Mouse (Mus musculus) gastrocnemius, postnatal 14 days (tissue): ENCODE results near the gene Arhgap4. TPM values are rescaled to one million over a fixed set of nuclear protein-coding genes. Genes with fewer than 3 reads are reported as not detected.

Source experiments
- DNase-seq: peaks from one replicate; pipeline ENCODE4 v3.0.0; 2021; ENCODE audit warnings: mixed read lengths
- intact Hi-C: fragments of 180-260 bp; cut with DNase I; formaldehyde crosslinking; loops from one replicate; pipeline ENCODE4 v1.15.1; 2025; ENCODE audit warnings: low total_unique reads
- total RNA-seq, 2 experiments: library from RNA; stranded (reverse); gene quantifications; 2 replicates each; pipeline ENCODE4 v1.2.3; 2021

Gene Arhgap4
- total RNA-seq, 2 experiments from 2014 or later: 0.55 to 0.66 TPM

- DNase-seq: no peak
- intact Hi-C loops: no loop called here
These were observed 316 bp downstream of the Arhgap4 start for GRCm38 (mm10) chrX:73921285-73921822.

- intact Hi-C loops: no loop called here
- no peak for DNase-seq
These were observed 3.0 kb downstream of the Arhgap4 start for GRCm38 (mm10) chrX:73918631-73919030.

GRCm38 (mm10) chrX:73916945-73917344, 4.7 kb downstream of the Arhgap4 start:
- intact Hi-C loops: no loop called here
- no peak for DNase-seq

- DNase-seq: peak; percentile 88
- intact Hi-C loops: no loop called here
These were observed 6.6 kb downstream of the Arhgap4 start for GRCm38 (mm10) chrX:73914827-73915703.

- intact Hi-C loops: no loop called here
- DNase-seq: no peak
These were observed 10.1 kb downstream of the Arhgap4 start for GRCm38 (mm10) chrX:73911588-73911987.

GRCm38 (mm10) chrX:73911156-73911555, 10.5 kb downstream of the Arhgap4 start:
- intact Hi-C loops: no loop called here
- no peak for DNase-seq

GRCm38 (mm10) chrX:73910451-73910850, 11.2 kb downstream of the Arhgap4 start:
- intact Hi-C loops: no loop called here
- DNase-seq: no peak

GRCm38 (mm10) chrX:73910049-73910448, 11.6 kb downstream of the Arhgap4 start:
- DNase-seq: no peak
- intact Hi-C loops: no loop called here

GRCm38 (mm10) chrX:73897959-73898358, 23.7 kb downstream of the Arhgap4 start:
- intact Hi-C loops: loop anchor here (5.0 kb wide), 1 partner anchor 101 kb away; no protein-coding TSS in a partner anchor
- no peak for DNase-seq

GRCm38 (mm10) chrX:73895719-73896118, 26.0 kb downstream of the Arhgap4 start, which contains the start of gene L1cam:
TSS of gene L1cam (minus strand) at chrX:73896105.
- DNase-seq: peak; percentile 31
- intact Hi-C loops: loop anchor here (5.0 kb wide), 1 partner anchor 98 kb away; no protein-coding TSS in a partner anchor

GRCm38 (mm10) chrX:73892833-73893232, 28.8 kb downstream of the Arhgap4 start:
- DNase-seq: no peak
- intact Hi-C loops: no loop called here

GRCm38 (mm10) chrX:73891551-73892152, 30.0 kb downstream of the Arhgap4 start, which contains the start of gene Avpr2:
TSS of gene Avpr2 (plus strand) at chrX:73892102.
- no peak for DNase-seq
- intact Hi-C loops: no loop called here

GRCm38 (mm10) chrX:73881463-73881862, 40.2 kb downstream of the Arhgap4 start:
- no peak for DNase-seq
- intact Hi-C loops: no loop called here

- DNase-seq: no peak
- intact Hi-C loops: no loop called here
These were observed 40.6 kb downstream of the Arhgap4 start for GRCm38 (mm10) chrX:73881036-73881427.

GRCm38 (mm10) chrX:73880194-73881035, 41.3 kb downstream of the Arhgap4 start:
- intact Hi-C loops: no loop called here

GRCm38 (mm10) chrX:73877014-73877413, 44.7 kb downstream of the Arhgap4 start:
- no peak for DNase-seq
- intact Hi-C loops: no loop called here

More at GRCm38 (mm10) chrX:73880194-73881035, 41.3 kb downstream of the Arhgap4 start:
- DNase-seq: no peak

GRCm38 (mm10) chrX:73875881-73876280, 45.8 kb downstream of the Arhgap4 start:
- DNase-seq: no peak
- intact Hi-C loops: no loop called here

GRCm38 (mm10) chrX:73871956-73872355, 49.7 kb downstream of the Arhgap4 start:
- intact Hi-C loops: no loop called here

GRCm38 (mm10) chrX:73871474-73871873, 50.2 kb downstream of the Arhgap4 start:
- intact Hi-C loops: no loop called here
- DNase-seq: no peak

More at GRCm38 (mm10) chrX:73871956-73872355, 49.7 kb downstream of the Arhgap4 start:
- no peak for DNase-seq
